Mouse (Mus musculus): ENCODE measurements around the gene Ciapin1.

Ciapin1 gene

DNA sequence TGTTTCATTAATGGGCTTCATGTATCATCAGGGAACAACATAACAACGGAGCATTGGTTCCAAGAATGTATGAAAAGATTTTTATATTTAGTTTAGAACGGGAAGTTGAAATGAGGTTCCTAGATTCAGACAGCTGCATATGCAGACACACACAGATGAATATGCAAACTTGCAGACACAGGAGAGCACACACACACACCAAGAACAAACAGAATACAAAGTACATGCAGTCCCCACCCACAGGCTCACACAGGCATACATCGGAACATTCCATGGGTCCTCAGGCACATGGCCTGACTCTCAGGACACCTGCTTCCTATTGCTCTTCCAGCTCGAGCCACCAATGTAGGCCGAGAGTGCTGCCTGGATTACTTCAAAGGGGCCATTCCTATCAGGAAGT is 27.3 kb downstream of the Ciapin1 start:
- ATAC-seq (ENCODE audit: insufficient number of reproducible peaks, low FRiP score, low TSS enrichment), result no peak

DNA sequence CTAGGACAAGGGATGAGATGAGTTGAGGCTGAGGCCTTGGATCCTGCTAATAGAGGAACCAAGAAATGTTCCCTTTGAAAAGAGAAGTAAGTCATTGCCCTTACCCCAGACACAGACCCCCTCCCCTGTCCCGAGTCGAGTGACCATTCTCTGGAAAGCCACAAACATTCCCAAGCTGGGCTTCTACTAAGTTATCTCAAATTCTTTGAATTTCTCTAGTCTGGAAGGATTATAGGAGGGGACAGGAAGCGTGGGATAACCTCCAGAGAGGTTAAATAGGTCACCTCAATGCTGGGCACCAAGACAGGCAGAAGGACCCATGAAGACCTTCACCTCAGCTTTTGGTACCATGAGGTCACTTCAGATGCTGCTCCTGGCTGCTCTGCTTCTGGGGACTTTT is 28.0 kb downstream of the Ciapin1 start, which contains the start of gene Ccl17:
TSS of gene Ccl17 (plus strand) at position 301 of the 400 bp plus-strand sequence.
- ATAC-seq (ENCODE audit: insufficient number of reproducible peaks, low FRiP score, low TSS enrichment), result no peak

DNA sequence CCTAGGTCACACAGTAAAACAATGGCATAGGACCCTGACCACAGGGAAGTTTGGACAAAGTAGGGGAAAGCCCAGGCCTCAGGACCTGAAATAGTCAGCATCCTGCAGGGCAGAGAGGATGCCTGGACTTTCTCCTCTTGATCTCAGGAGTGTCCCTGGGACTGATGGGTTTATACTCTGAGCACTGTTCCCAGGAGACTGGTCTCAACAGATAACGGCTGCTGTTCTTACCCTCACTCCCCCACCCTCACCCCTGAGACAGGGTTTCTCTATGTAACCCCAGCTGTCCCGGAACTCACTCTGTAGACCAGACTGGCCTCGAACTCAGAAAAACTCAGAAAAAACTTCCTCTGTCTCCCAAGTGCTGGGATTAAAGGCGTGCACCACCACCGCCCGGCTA is 29.8 kb downstream of the Ciapin1 start:
- ATAC-seq (ENCODE audit: insufficient number of reproducible peaks, low FRiP score, low TSS enrichment), result no peak

DNA sequence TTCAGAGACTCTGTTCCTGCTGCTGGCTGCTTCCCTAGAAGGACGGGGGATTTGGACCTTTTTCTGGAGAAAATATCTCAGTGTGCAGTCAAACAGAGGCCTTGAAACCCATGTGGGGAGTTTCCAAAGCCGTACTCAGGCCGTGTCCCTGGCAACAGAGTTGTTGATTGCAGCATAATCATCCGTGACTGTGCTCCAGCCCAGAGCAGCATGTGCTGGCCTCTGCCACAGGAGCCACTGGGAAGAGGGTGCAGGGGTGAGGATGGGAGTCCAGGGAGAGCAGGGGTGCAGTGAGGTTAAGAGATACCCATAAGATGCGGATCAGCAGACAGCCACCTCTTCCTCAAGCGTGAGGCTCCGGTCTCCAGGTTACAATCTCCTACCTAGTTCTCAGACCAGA is 30.7 kb downstream of the Ciapin1 start:
- ATAC-seq (ENCODE audit: insufficient number of reproducible peaks, low FRiP score, low TSS enrichment), result no peak

DNA sequence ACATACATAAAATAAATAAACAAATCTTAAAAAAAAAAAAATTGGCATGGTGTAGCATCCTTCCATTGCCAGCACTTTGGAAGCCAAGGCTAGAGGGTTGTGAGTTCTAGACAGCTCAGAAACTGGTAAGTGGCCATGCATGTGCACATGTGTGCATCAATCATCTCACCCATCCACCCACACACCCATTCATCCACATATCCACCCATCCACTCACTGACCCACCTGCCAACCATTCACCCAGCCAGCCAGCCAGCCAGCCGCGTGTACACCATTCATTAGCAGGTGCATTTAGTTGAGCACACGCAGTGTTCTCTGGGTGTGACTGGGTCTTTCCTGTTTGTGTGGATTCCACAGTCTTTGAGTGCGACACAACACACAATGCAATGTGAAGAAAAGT is 32.3 kb downstream of the Ciapin1 start:
- no peak for ATAC-seq (ENCODE audit: insufficient number of reproducible peaks, low FRiP score, low TSS enrichment)

DNA sequence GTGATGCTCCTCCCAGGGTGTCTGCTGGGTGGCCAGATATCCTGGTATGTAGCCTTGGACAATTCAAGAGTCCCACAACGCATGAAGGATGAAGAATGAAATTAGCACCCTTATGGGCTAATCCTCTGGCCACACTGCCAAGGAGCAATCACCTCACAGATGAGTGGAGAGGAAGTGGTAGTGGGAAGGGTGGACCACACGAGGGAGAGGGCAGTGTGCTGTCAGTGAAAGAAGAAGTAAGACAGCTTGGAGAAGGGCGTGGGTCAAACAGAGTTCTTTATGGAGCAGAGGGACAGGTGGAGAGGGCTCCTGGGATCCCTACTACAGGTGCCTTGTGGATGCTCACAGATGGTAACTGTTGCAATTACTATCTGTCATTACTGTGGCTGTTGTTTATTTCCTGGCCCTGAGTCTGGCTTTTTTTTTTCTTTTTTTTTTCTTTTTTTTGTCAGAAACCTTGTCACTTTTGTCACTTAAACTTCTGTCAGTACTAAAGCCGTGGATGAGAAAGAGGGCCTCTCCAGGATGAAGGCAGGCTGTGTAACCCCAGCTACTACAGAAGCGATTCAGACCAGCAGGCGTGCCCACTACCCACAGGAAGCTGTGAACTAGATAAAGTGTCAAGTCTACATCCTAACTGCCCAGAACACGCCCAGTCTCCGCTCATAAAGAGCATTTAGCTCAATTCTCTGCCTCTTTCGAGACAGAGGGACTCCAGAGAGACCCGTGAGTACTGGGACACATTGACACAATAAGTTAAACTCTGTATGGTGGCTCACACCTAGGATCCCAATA is 33.4 kb downstream of the Ciapin1 start:
- no peak for ATAC-seq (ENCODE audit: insufficient number of reproducible peaks, low FRiP score, low TSS enrichment)

DNA sequence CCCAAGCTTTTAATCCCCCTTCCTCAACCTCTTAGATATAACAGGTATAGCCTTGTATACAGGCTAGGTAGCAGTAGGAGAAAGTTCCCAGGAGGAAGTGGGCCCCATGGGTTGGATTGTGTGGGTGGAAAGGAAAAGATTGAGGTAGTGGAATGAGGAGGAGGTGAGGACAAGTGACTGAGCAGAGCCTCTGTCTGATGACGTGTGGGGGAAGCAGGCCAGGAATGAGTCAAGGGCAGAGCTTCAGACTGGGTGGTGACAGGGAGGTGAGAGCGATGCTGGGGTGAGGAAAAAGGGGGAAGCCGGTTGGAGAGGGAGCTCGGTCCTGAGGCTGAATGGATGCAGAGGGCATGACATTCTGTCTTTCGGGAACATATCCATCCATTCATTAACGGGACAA is 34.6 kb downstream of the Ciapin1 start:
- ATAC-seq (ENCODE audit: insufficient number of reproducible peaks, low FRiP score, low TSS enrichment), result no peak

DNA sequence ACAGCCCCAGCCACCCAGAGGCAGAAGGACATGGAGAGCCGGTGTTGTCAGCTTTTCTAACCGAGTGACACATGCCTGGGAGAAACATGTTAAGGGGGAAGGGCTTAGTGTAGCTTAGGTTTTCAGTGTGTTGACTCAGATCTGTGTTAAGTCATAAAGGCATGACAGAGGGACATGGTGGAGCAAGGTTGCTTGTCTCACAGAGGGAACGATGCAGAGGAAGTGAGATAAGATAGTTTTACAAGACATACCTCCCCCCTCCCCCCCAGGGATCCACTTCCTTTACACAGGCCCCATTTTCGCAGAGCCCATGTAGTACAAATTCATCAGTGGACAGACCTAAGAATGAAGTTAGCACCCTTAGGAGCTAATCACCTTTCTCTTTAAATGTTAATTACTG is 35.8 kb downstream of the Ciapin1 start:
- no peak for ATAC-seq (ENCODE audit: insufficient number of reproducible peaks, low FRiP score, low TSS enrichment)

DNA sequence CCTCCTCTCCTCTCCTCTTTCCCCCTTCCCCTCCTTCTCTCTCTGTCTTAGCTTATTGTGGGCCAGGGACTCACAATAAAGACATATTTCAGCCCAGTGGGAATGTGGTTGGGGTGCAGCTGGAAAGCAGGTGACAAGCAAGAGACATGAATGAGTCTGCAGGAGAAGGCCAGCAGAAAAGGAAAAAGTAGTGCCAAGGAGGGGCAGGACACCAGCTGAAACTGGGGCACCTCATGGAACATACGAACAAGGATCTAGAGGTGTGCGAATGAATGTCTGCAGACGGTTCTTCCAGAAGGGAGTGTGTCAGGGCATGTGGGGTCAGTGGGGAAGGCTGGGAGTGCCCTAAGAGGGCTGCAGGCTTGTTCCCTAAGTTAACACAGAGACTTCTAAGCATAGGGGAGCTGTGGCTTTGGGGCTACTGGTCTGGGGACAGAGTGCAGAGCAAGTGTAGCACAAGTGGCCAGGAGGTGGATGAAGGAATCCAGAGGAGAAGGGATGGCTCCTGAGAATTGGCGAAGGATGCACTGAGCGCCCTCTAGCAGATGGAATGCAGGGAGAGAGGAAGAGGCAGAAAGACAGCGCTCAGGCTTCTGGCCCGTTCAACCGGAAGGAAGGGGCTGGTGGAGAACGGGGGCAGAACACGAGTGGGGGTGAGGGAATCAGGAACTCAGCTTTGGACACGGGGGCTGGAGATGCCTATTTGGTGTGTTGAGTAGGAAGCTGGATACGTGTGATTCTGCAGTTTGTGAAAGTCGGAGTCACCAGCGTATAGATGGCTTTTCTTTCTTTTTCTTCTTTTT is 36.7 kb downstream of the Ciapin1 start:
- ATAC-seq (ENCODE audit: insufficient number of reproducible peaks, low FRiP score, low TSS enrichment), result 0 out of 2 replicates have a peak, but pooled peaks have one; percentile 45

DNA sequence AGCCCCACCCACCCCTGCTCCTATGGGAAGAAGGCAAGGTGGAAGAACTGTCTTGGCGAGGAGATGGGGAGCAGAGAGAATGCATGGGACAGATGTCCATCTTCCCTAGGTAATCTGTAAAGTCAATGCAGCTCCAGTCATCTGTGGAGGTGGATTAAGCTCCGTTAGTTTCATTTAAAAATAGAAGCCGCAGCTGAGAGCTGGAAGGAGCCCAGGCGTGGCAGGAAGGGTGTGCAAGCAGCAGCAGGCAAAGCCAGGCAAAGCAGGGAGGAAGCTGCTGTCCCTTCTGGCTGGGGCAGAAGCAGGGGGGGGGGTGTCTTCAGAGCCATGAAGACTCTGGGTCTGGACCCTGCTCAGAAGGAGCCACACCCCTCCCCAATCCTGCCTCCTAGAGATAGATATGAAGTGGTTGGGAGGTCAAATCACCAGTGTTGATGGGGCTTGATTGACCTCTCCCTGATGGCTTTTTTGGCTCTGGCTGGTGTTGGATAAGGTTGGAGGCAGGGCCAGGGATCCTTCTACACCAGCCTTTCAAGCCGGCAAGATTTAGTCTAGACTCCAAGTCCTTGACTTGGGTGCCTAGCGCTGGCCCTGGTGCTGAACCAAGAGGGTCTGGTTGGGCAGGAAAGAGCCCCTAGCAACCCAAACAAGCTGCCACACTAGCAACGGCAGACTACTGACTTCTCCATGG is 37.7 kb downstream of the Ciapin1 start:
- ATAC-seq (ENCODE audit: insufficient number of reproducible peaks, low FRiP score, low TSS enrichment), result no peak

DNA sequence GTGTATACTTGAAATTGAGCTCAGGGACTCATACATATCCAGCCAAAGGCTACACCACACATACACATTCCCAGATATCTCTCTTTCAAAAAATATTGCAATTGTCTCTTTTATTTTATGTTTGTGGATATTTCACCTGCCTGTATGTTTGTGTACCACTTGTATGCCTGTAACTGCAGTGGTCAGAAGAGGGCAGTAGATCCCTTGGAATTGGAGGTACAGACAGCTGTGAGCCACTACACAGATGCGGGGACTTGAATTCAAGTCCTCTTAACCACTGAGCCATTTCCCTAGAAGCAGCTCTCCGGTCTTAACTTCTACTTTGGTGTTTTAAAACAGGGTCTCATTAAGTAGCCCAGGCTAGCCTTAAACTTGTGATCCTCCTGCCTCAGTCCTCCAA is 43.4 kb downstream of the Ciapin1 start:
- no peak for ATAC-seq (ENCODE audit: insufficient number of reproducible peaks, low FRiP score, low TSS enrichment)

DNA sequence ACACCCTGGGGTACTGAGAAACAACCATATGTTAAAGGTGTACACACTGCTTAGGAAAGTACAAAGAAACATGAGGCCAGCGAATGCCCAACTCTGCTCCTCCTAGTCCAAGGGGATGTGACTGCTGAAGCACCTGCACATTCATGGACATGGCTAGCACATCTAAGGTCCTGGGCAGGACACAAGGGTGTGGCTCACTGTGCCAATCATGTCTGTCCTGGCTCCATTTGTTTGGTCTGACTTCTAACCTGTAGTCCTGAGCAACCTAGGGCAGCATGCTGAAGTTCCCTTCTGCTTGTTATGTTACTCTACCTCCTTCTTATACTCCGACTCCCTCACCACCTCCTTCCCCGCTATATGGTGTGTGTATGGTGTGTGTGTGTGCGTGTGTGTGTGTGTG is 43.8 kb downstream of the Ciapin1 start:
- no peak for ATAC-seq (ENCODE audit: insufficient number of reproducible peaks, low FRiP score, low TSS enrichment)

DNA sequence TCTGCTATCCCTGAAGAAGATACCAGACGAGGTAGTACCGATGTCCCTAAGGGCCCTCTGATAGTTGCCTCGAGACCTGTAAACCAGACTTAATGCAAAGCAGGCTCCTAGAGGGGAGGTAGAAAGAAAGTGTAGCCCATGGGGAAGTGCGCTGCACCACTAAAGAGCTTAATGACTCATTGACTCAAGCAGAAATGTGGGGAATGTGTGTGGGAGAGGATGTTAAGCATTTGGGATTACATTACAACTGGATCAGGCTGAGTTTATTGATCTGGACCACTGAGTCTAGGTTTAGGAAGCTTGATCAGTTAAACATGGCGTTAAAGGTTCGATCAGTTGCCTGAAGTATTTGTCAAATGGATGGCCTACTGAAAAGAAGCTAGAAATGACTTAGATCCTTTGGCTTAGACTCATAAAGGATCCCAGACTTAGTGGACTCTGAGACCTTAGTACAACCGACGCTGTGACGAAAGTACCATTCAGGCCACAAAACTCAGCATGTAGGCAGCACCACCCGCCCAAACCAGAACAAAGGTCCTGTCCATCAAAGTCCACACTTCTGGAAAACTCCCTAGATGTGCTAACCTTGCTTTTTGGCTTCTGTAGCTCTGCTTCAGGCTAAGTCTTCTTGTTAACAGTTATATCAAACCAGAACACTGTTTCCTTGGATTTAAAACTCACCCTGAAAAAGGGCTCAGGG is 48.8 kb downstream of the Ciapin1 start:
- ATAC-seq (ENCODE audit: insufficient number of reproducible peaks, low FRiP score, low TSS enrichment), result no peak

DNA sequence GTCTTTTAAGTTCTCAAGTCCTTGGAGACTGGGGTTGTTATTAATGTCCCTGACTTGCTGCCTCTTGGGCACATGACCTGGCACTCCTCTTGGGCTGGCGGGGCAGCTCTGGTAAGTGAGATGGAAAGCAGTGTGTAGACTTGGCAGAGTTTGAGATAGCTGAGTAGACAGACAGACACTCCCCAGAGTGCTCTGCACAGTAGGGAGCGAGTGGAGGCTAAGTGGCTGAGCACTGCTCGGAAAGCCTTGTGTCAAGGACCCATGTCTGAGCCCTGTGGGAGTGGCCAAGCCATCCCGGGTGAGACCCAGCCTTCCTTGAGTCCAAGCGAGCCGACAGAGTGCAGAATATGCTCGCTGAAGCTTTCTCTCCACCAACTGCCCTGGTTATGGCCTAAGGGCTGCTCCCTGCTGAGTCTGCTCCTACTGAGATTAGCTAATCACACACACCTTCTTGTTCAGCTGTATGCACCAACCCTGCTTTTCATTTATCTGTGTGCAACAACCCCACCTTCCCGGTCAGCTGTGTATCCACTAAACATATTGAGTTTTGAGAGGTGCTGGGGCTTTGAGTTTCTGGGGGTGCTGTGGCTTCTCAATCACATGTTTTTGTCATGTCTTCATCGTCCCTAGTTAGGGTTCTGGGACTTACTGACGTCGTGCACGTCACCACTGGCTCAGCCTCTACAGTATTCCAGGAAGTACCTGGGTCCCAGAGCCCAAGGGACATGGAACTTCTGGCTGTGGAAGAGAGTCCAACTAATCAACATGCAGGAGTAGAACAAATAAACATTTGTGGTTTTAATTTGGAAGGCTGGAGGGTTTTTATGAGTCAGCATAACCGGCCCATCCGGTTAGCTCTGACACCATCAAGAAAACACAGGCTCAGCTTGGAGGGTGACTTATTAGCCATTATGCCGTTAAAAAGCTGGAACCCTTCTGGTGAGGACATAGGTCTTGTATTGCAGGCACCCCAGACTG is 50.3 kb downstream of the Ciapin1 start:
- no peak for ATAC-seq (ENCODE audit: insufficient number of reproducible peaks, low FRiP score, low TSS enrichment)

DNA sequence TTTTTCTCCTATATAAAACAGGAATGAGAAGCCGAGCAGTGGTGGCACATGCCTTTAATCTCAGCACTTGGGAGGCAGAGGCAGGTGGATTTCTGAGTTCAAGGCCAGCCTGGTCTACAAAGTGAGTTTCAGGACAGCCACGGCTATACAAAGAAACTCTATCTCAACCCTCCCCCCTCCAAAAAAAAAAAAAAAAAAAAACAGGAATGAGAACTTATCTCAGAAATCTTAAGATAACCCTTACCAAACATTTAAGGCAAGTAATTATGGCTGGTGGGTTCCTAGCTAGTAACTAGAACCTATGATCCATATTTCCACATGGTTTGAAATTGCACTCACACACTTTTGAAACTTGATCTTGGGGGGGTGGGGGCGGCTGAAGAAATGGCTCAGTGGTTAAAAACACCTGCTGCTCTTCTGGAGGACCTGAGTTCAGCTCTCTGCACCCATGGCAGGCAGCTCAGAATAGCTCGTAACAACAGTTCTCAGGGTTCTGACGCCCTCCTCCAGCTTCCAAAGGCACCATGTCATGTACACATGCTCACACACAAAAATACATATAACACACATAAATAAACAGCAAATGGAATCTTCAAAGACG is 52.1 kb downstream of the Ciapin1 start:
- no peak for ATAC-seq (ENCODE audit: insufficient number of reproducible peaks, low FRiP score, low TSS enrichment)

DNA sequence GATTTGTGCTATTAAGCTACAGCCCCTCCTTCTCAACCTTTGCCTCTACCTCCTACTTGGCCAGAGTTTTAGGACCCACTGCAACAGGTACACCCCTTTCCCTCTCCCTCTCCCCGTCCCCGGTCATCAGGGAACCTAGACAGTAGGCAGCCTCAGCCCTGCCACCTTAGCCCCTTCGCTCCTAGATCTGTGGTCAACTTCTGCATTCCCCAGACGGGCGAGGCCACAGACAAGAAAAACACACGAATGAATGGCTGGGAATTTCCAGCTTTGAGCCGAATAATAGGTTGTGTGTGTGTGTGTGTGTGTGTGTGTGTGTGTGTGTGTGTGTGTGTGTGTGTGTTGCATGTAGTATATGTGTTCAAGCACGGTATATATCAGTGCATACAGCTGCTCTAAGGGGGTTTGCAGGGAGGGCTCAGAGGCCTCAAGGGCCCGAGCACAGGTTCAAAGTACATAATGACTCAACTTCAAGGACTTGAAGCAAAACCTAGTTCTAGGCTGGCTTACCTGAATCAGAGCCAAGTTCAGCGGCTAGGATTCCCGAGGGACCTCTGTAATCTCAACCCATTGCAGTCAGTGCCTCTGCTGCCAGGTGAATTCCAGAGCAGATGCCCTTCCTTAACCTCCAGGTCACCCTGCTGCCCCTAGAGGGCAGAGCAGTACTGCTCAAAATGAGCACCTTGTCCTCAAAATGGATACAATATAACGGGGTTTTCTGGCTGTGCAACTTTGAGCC is 52.7 kb downstream of the Ciapin1 start:
- no peak for ATAC-seq (ENCODE audit: insufficient number of reproducible peaks, low FRiP score, low TSS enrichment)

DNA sequence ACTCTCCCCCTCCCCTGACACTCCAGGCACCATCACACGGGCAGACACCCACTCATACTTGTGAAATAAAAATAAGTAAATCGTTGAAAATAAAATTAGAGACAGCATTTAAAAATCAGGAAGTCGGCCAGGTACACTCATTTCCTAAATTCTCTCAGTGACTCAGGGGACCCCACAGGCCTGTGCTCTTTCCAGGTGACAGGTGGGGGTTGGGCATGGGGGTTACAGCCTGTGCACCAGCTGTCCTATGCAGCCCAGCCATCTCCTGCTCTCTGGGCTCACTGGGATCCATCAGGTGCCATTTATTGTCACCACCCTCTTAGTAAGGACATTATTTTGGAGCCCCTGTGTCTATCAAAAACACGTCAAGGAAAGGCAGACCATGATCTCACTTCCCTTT is 54.3 kb downstream of the Ciapin1 start:
- ATAC-seq (ENCODE audit: insufficient number of reproducible peaks, low FRiP score, low TSS enrichment), result no peak

DNA sequence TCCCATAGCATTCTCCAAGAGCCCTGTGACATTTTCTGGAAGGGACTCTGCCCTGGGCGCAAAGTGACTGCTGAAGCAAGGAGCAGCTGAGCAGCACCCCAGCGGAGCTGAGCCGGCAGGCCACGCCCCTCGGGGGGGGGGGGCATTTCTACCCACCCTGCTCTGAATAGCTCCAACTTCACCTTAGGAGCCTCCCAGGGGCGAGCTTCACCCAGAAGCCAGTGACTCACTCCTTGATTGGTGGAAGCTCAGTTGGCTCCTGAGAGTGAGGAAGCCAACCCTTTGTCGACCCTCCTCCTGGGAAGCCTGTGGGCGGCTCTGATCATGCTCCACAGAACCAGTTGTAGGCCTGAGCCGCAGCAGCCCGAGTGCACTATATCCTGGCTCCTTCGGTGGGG is 56.3 kb downstream of the Ciapin1 start:
- ATAC-seq (ENCODE audit: insufficient number of reproducible peaks, low FRiP score, low TSS enrichment), result no peak

Measured in cerebellum, adult (tissue).